Mouse (Mus musculus) stomach, embryonic 15.5 days (tissue): ENCODE results near the gene Cngb1. TPM values are rescaled to one million over a fixed set of nuclear protein-coding genes. Genes with fewer than 3 reads are reported as not detected.

Source experiments
- ATAC-seq: fragments of 200-750 bp; cut with Nextera tagmentation; 2 replicates; pipeline ENCODE4 v1.8.0; 2017; ENCODE audit warnings: low read depth, moderate number of reproducible peaks, moderate TSS enrichment; ENCODE audit not compliant: insufficient read depth, low FRiP score
- H3K27ac ChIP-seq: fragments of 300-500 bp; sonication (generic); 2 replicates; pipeline ENCODE4 v1.5.1; 2015; ENCODE audit warnings: mild to moderate bottlenecking, inconsistent platforms
- H3K27me3 ChIP-seq: fragments of 300-500 bp; sonication (generic); replicated peaks from 2 replicates; pipeline ENCODE4 v1.6.1; 2015; ENCODE audit warnings: inconsistent platforms
- H3K36me3 ChIP-seq: fragments of 300-500 bp; sonication (generic); 2 replicates; pipeline ENCODE4 v1.6.1; 2015; ENCODE audit warnings: inconsistent platforms
- H3K4me1 ChIP-seq: fragments of 300-500 bp; sonication (generic); 2 replicates; pipeline ENCODE4 v1.6.1; 2015; ENCODE audit warnings: inconsistent platforms
- H3K4me2 ChIP-seq: fragments of 300-500 bp; sonication (generic); 2 replicates; pipeline ENCODE4 v1.6.1; 2015; ENCODE audit warnings: mild to moderate bottlenecking, inconsistent platforms
- H3K4me3 ChIP-seq: fragments of 300-500 bp; sonication (generic); replicated peaks from 2 replicates; pipeline ENCODE4 v1.5.1; 2015; ENCODE audit warnings: inconsistent platforms
- H3K9ac ChIP-seq: fragments of 300-500 bp; sonication (generic); 2 replicates; pipeline ENCODE4 v1.6.1; 2015; ENCODE audit warnings: inconsistent platforms
- H3K9me3 ChIP-seq: fragments of 300-500 bp; sonication (generic); 2 replicates; pipeline ENCODE4 v1.6.1; 2016; ENCODE audit warnings: inconsistent platforms
- WGBS: fragments of 180-500 bp; shearing (Covaris S2); methylation state at CpG from one replicate; pipeline ENCODE4 v1.1.7; 2015; 5-methylcytosine and 5-hydroxymethylcytosine counted together
- polyA plus RNA-seq: library from polyadenylated mRNA; unstranded; fragments of >200 nt; fragmentation: Nextera tagmentation; extraction: Ambion mirVana; gene quantifications from 2 replicates; pipeline ENCODE4 v1.2.1, GENCODE M21; 2015

The Cngb1 gene
- polyA plus RNA-seq, 1 experiment from 2014 or later: 1.1 TPM

- 2% methylated on average over 41 of the region's 41 CpGs for WGBS
- ATAC-seq: peak; percentile 86
- Histone ChIP-seq H3K27me3 (no peaks in the 10 kb centered on the region), H3K9me3 (no peaks in the 10 kb centered on the region), H3K36me3 (peaks cover 16% of the 10 kb centered on the region), H3K4me2 (peak overlapping the region; percentile 97), H3K27ac (no peak overlapping the region), H3K9ac (0 out of 2 replicates have a peak overlapping the region, but pooled peaks have one; percentile 11), H3K4me3 (peak overlapping the region; percentile 44), H3K4me1 (0 out of 2 replicates have a peak, but pooled peaks cover 13% of the 10 kb centered on the region)
Measured at GRCm38 (mm10) chr8:95320224-95321139, 14.1 kb upstream of the Cngb1 start.

- no peak overlapping the region for H3K27ac ChIP-seq
Measured at GRCm38 (mm10) chr8:95315350-95315749, 9.0 kb upstream of the Cngb1 start.

GRCm38 (mm10) chr8:95314707-95315106, 8.3 kb upstream of the Cngb1 start:
- Histone ChIP-seq H3K4me3 (no peak overlapping the region), H3K27ac (no peak overlapping the region), H3K27me3 (no peaks in the 10 kb centered on the region), H3K4me1 (no peaks in the 10 kb centered on the region), H3K36me3 (no peaks in the 10 kb centered on the region), H3K9ac (no peak overlapping the region), H3K4me2 (no peak overlapping the region), H3K9me3 (no peaks in the 10 kb centered on the region)
- WGBS: 76% methylated on average over 2 of the region's 2 CpGs
- no peak for ATAC-seq

More at GRCm38 (mm10) chr8:95315350-95315749, 9.0 kb upstream of the Cngb1 start:
- no peak overlapping the region for H3K4me2 ChIP-seq
- H3K36me3 ChIP-seq: no peaks in the 10 kb centered on the region
- no peak for ATAC-seq
- no peak overlapping the region for H3K4me3 ChIP-seq
- H3K4me1 ChIP-seq: 0 out of 2 replicates have a peak, but pooled peaks cover 5% of the 10 kb centered on the region
- 94% methylated on average over 1 of the region's 1 CpGs for WGBS
- no peaks in the 10 kb centered on the region for H3K9me3 ChIP-seq
- no peaks in the 10 kb centered on the region for H3K27me3 ChIP-seq
- H3K9ac ChIP-seq: no peak overlapping the region

GRCm38 (mm10) chr8:95313857-95314256, 7.5 kb upstream of the Cngb1 start:
- no peak overlapping the region for H3K4me2 ChIP-seq
- H3K4me3 ChIP-seq: no peak overlapping the region
- H3K9ac ChIP-seq: no peak overlapping the region
- WGBS: 82% methylated on average over 6 of the region's 6 CpGs
- no peaks in the 10 kb centered on the region for H3K9me3 ChIP-seq
- H3K36me3 ChIP-seq: no peaks in the 10 kb centered on the region
- ATAC-seq: no peak
- H3K4me1 ChIP-seq: no peaks in the 10 kb centered on the region
- H3K27me3 ChIP-seq: no peaks in the 10 kb centered on the region
- H3K27ac ChIP-seq: no peak overlapping the region

- Histone ChIP-seq H3K4me2 (no peak overlapping the region), H3K27me3 (no peaks in the 10 kb centered on the region), H3K36me3 (no peaks in the 10 kb centered on the region), H3K27ac (no peak overlapping the region), H3K4me3 (no peak overlapping the region), H3K9me3 (no peaks in the 10 kb centered on the region), H3K4me1 (no peaks in the 10 kb centered on the region), H3K9ac (no peak overlapping the region)
- ATAC-seq: no peak
- WGBS: 63% methylated on average over 18 of the region's 18 CpGs
Measured at GRCm38 (mm10) chr8:95312836-95313235, 6.5 kb upstream of the Cngb1 start.

GRCm38 (mm10) chr8:95310342-95310970, 4.1 kb upstream of the Cngb1 start, which contains the start of gene Tepp:
Tepp (plus strand) TSS chr8:95310566.
- Histone ChIP-seq H3K4me2 (no peak within 1 kb of the TSS), H3K36me3 (no peaks in the 10 kb centered on the region), H3K27me3 (no peaks in the 10 kb centered on the region), H3K9me3 (no peaks in the 10 kb centered on the region), H3K27ac (no peak within 1 kb of the TSS), H3K9ac (no peak within 1 kb of the TSS), H3K4me1 (no peaks in the 10 kb centered on the region), H3K4me3 (no peak within 1 kb of the TSS)
- no peak for ATAC-seq
- WGBS: 40% methylated on average over 6 of the region's 6 CpGs

- no peak overlapping the region for H3K27ac ChIP-seq
- 0 out of 2 replicates have a peak, but pooled peaks have one; percentile 37 for ATAC-seq
- no peaks in the 10 kb centered on the region for H3K27me3 ChIP-seq
- H3K4me2 ChIP-seq: no peak overlapping the region
- no peak overlapping the region for H3K9ac ChIP-seq
- no peaks in the 10 kb centered on the region for H3K36me3 ChIP-seq
- no peaks in the 10 kb centered on the region for H3K9me3 ChIP-seq
- WGBS: 56% methylated on average over 4 of the region's 4 CpGs
- H3K4me1 ChIP-seq: no peaks in the 10 kb centered on the region
- H3K4me3 ChIP-seq: no peak overlapping the region
Measured at GRCm38 (mm10) chr8:95305526-95305925, 859 bp downstream of the Cngb1 start.

GRCm38 (mm10) chr8:95302410-95302809, 4.0 kb downstream of the Cngb1 start:
- Histone ChIP-seq H3K4me3 (no peak overlapping the region), H3K4me1 (no peaks in the 10 kb centered on the region), H3K9me3 (no peaks in the 10 kb centered on the region), H3K36me3 (no peaks in the 10 kb centered on the region), H3K9ac (no peak overlapping the region), H3K27ac (no peak overlapping the region), H3K4me2 (no peak overlapping the region), H3K27me3 (no peaks in the 10 kb centered on the region)
- WGBS: 19% methylated on average over 5 of the region's 5 CpGs
- ATAC-seq: no peak

GRCm38 (mm10) chr8:95293891-95294290, 12.5 kb downstream of the Cngb1 start:
- H3K4me1 ChIP-seq: peaks cover 5% of the 10 kb centered on the region; the same call in 1 of the 2 replicates
- peak; percentile 20; the same call in 1 of the 2 replicates for ATAC-seq

GRCm38 (mm10) chr8:95293172-95293571, 13.2 kb downstream of the Cngb1 start:
- no peaks in the 10 kb centered on the region for H3K36me3 ChIP-seq
- H3K4me2 ChIP-seq: peak overlapping the region; percentile 35; the same call in 1 of the 2 replicates
- ATAC-seq: no peak
- no peaks in the 10 kb centered on the region for H3K27me3 ChIP-seq
- H3K4me1 ChIP-seq: peaks cover 5% of the 10 kb centered on the region; the same call in 1 of the 2 replicates
- H3K4me3 ChIP-seq: no peak overlapping the region
- WGBS: 67% methylated on average over 11 of the region's 11 CpGs
- H3K9me3 ChIP-seq: no peaks in the 10 kb centered on the region
- no peak overlapping the region for H3K27ac ChIP-seq
- H3K9ac ChIP-seq: no peak overlapping the region

More at GRCm38 (mm10) chr8:95293891-95294290, 12.5 kb downstream of the Cngb1 start:
- no peaks in the 10 kb centered on the region for H3K36me3 ChIP-seq
- H3K4me2 ChIP-seq: peak overlapping the region; percentile 35; the same call in 1 of the 2 replicates
- peak overlapping the region; percentile 69 for H3K27ac ChIP-seq
- no peaks in the 10 kb centered on the region for H3K9me3 ChIP-seq
- H3K4me3 ChIP-seq: peak overlapping the region; percentile 11; the same call in 1 of the 2 replicates
- WGBS: 53% methylated on average over 7 of the region's 7 CpGs
- no peak overlapping the region for H3K9ac ChIP-seq
- H3K27me3 ChIP-seq: no peaks in the 10 kb centered on the region

GRCm38 (mm10) chr8:95289066-95289650, 17.2 kb downstream of the Cngb1 start:
- no peaks in the 10 kb centered on the region for H3K36me3 ChIP-seq
- no peak overlapping the region for H3K4me3 ChIP-seq
- no peak overlapping the region for H3K27ac ChIP-seq
- no peaks in the 10 kb centered on the region for H3K27me3 ChIP-seq
- no peak for ATAC-seq
- no peak overlapping the region for H3K9ac ChIP-seq
- no peak overlapping the region for H3K4me2 ChIP-seq
- 59% methylated on average over 6 of the region's 6 CpGs for WGBS
- H3K9me3 ChIP-seq: no peaks in the 10 kb centered on the region
- peaks cover 5% of the 10 kb centered on the region; the same call in 1 of the 2 replicates for H3K4me1 ChIP-seq
